Mouse (Mus musculus) lung, postnatal 0 days (tissue): ENCODE results near the gene Pdlim7.

Source experiments
- CTCF ChIP-seq: IDR thresholded peaks from 2 replicates; pipeline ENCODE4 v1.5.1; 2016; ENCODE audit warnings: antibody characterized with exemption, mild to moderate bottlenecking
- EP300 ChIP-seq: IDR thresholded peaks from 2 replicates; pipeline ENCODE4 v1.6.1; 2016; ENCODE audit warnings: antibody characterized with exemption, mild to moderate bottlenecking, control low read depth

DNA sequence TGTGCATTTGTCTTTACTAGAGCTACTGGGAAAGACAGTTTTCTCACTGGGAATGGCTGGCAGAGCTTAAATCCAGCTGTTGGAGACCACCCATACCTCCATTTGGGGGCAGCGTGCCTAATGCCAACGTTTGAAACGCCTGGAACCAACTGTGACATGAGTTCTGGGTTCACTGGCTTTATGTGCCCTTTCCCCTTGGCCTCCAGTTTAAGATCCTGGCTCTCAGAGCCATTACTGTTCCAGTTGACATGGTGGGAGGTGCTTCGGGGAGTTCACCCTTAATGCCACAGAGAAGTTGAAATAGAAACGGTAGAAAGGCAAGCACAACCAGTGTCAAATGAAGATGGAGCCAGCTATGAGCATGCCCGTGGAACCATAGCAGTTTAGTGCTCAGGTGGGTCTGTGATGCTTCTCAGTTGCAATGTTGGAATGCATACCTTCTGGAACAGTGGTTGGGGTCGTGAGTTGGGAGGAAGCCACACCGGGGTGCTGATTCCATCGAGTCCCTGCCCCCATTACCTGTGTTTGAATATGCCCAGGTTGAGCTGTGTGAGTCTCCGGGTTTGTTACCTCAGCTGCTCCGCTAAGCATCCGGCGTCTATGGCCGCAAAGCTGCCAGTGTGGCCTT is 50.0 kb downstream of the Pdlim7 start:
- no peak for TF ChIP-seq EP300
- no peak for TF ChIP-seq CTCF
